ENCODE assay signal across 9 mouse cellular contexts in genomic region chr16:17889689-17890341, GRCm38 (mm10). TPM values are rescaled to one million over a fixed set of nuclear protein-coding genes. Genes with fewer than 3 reads are reported as not detected.
A peak's percentile ranks its signal among the peaks of the same experiment; 100 is the strongest.
DNase-seq lines count a peak whose midpoint lies in the region; ATAC-seq and TF ChIP-seq lines count a peak whose summit lies in the region.
"Had no signal": no experiment of that assay in that cellular context is flagged by ENCODE, and none has a peak within 500 bp of the region (broad histone marks: within the 10 kb centered on the region; RNA-seq: fewer than 3 reads in every experiment).

No protein-coding gene starts in this region.

- no peak for TF ChIP-seq POLR2A in olfactory bulb, adult 2 months (IDR thresholded peaks at IDR 0.05; ENCODE audit: insufficient read depth, low read depth, low read length)
- TF ChIP-seq POLR2A in thymus, adult 2 months (IDR thresholded peaks at IDR 0.05; ENCODE audit: control insufficient read depth, extremely low read depth, insufficient read depth, low read length, poor library complexity), result no peak

- no peak for TF ChIP-seq CTCF in olfactory bulb, adult 2 months (IDR thresholded peaks at IDR 0.05; ENCODE audit: insufficient read depth, low read depth, low read length)
- TF ChIP-seq CTCF in thymus, adult 2 months (IDR thresholded peaks at IDR 0.05; ENCODE audit: borderline replicate concordance, control insufficient read depth, extremely low read depth, insufficient read depth, low read length, poor library complexity), result no peak

- WGBS in lung, embryonic 15.5 days, result 81% methylated on average over 6 of the region's 6 CpGs
- WGBS in embryonic facial prominence, embryonic 15.5 days, result 81% methylated on average over 6 of the region's 6 CpGs
- 89% methylated on average over 6 of the region's 6 CpGs for WGBS in limb, embryonic 10.5 days
- 68% methylated on average over 6 of the region's 6 CpGs for WGBS in olfactory bulb, adult 2 months
- WGBS in thymus, adult 2 months, result 89% methylated on average over 6 of the region's 6 CpGs

- no peaks in the 10 kb centered on the region for H3K27me3 ChIP-seq in lung, embryonic 15.5 days
- H3K27me3 ChIP-seq in embryonic facial prominence, embryonic 15.5 days, result no peaks in the 10 kb centered on the region
- H3K27me3 ChIP-seq in limb, embryonic 10.5 days (ENCODE audit: low read depth, poor library complexity, severe bottlenecking), result no peaks in the 10 kb centered on the region
- no peaks in the 10 kb centered on the region for H3K27me3 ChIP-seq in thymus, adult 2 months (ENCODE audit: control insufficient read depth, insufficient read depth, low read length)

- H3K9me3 ChIP-seq in lung, embryonic 15.5 days, result no peaks in the 10 kb centered on the region
- H3K9me3 ChIP-seq in embryonic facial prominence, embryonic 15.5 days (replicated peaks), result no peaks in the 10 kb centered on the region
- no peaks in the 10 kb centered on the region for H3K9me3 ChIP-seq in limb, embryonic 10.5 days (replicated peaks)

- H3K4me2 ChIP-seq in lung, embryonic 15.5 days, result peak overlapping the region; percentile 75
- H3K4me2 ChIP-seq in embryonic facial prominence, embryonic 15.5 days (replicated peaks), result peak overlapping the region; percentile 72

- no peak for DNase-seq in lung, postnatal 10 days
- DNase-seq in limb, embryonic 10.5 days (ENCODE audit: low spot score), result no peak
- no peak for DNase-seq in thymus, adult 2 months
- no peak for DNase-seq in embryo, embryonic 9.5 days (ENCODE audit: extremely low spot score)
- DNase-seq in lung, postnatal 25 days (ENCODE audit: low spot score), result no peak

- H3K4me3 ChIP-seq in lung, embryonic 15.5 days, result peak overlapping the region; percentile 74
- peak overlapping the region; percentile 88 for H3K4me3 ChIP-seq in embryonic facial prominence, embryonic 15.5 days (replicated peaks)
- H3K4me3 ChIP-seq in limb, embryonic 10.5 days, result peak overlapping the region; percentile 95
- peak overlapping the region; percentile 93 for H3K4me3 ChIP-seq in olfactory bulb, adult 2 months (ENCODE audit: insufficient read depth, low read depth, low read length)
- no peak overlapping the region for H3K4me3 ChIP-seq in thymus, adult 2 months (ENCODE audit: control insufficient read depth, insufficient read depth, low read length)

- no peak overlapping the region for H3K27ac ChIP-seq in lung, embryonic 15.5 days
- no peak overlapping the region for H3K27ac ChIP-seq in embryonic facial prominence, embryonic 15.5 days (replicated peaks)
- peak overlapping the region; percentile 97; the same call in 1 of the 2 replicates for H3K27ac ChIP-seq in limb, embryonic 10.5 days
- no peak overlapping the region for H3K27ac ChIP-seq in olfactory bulb, adult 2 months (ENCODE audit: insufficient read depth, low read depth, low read length)
- H3K27ac ChIP-seq in thymus, adult 2 months (ENCODE audit: control insufficient read depth, insufficient read depth, low read length), result no peak overlapping the region

- no peak overlapping the region for H3K9ac ChIP-seq in lung, embryonic 15.5 days
- no peak overlapping the region for H3K9ac ChIP-seq in embryonic facial prominence, embryonic 15.5 days

- no peaks in the 10 kb centered on the region for H3K36me3 ChIP-seq in lung, embryonic 15.5 days
- no peaks in the 10 kb centered on the region for H3K36me3 ChIP-seq in embryonic facial prominence, embryonic 15.5 days
- peaks cover 20% of the 10 kb centered on the region for H3K36me3 ChIP-seq in limb, embryonic 10.5 days
- H3K36me3 ChIP-seq in thymus, adult 2 months (ENCODE audit: control insufficient read depth, insufficient read depth, low read length), result no peaks in the 10 kb centered on the region

- no peak for ATAC-seq in lung, embryonic 15.5 days (ENCODE audit: borderline replicate concordance, extremely low read depth, low FRiP score, low TSS enrichment)
- ATAC-seq in embryonic facial prominence, embryonic 15.5 days (ENCODE audit: insufficient number of reproducible peaks, low FRiP score, low TSS enrichment, low read depth), result no peak
- ATAC-seq: activated CD4-positive, CD25-positive, alpha-beta regulatory T cell, adult 4 months had no signal

- H3K4me1 ChIP-seq in lung, embryonic 15.5 days, result peaks cover 24% of the 10 kb centered on the region
- peaks cover 24% of the 10 kb centered on the region for H3K4me1 ChIP-seq in embryonic facial prominence, embryonic 15.5 days
- peaks cover 27% of the 10 kb centered on the region for H3K4me1 ChIP-seq in limb, embryonic 10.5 days
- peaks cover 14% of the 10 kb centered on the region for H3K4me1 ChIP-seq in olfactory bulb, adult 2 months (ENCODE audit: control insufficient read depth, insufficient read depth, low read length)
- H3K4me1 ChIP-seq in thymus, adult 2 months (replicated peaks; ENCODE audit: control insufficient read depth, insufficient read depth, low read length), result peaks cover 12% of the 10 kb centered on the region

RNA-seq across cellular contexts. Expression of gene Gm20518, which starts 1.7 kb away (rescaled TPM):
- 0.16 TPM in 1 of 2 replicates, not detected in the other for polyA plus RNA-seq in lung, embryonic 15.5 days (2015; fragmentation: Nextera tagmentation; extraction: Ambion mirVana)
- 0.22 and 0.29 TPM in 2 replicates for polyA plus RNA-seq in embryonic facial prominence, embryonic 15.5 days (2015; fragmentation: Nextera tagmentation; extraction: Ambion mirVana)
- 0.34 and 0.44 TPM in 2 replicates for polyA plus RNA-seq in limb, embryonic 10.5 days (2016; fragmentation: Nextera tagmentation; extraction: Ambion mirVana)
- not detected in 2 replicates for polyA plus RNA-seq in olfactory bulb, adult 2 months (2012; ENCODE audit: insufficient read depth, insufficient read length, low replicate concordance, missing spikeins)
- polyA plus RNA-seq in thymus, adult 2 months (2012; rRNA removed), result 4.1 and 4.9 TPM in 2 replicates

RNA-seq across cellular contexts. Expression of gene Tssk1, which starts 4.2 kb away (rescaled TPM):
- 0.05 TPM in 1 of 2 replicates, not detected in the other for polyA plus RNA-seq in lung, embryonic 15.5 days (2015; fragmentation: Nextera tagmentation; extraction: Ambion mirVana)
- polyA plus RNA-seq in embryonic facial prominence, embryonic 15.5 days (2015; fragmentation: Nextera tagmentation; extraction: Ambion mirVana), result not detected in 2 replicates
- 0.04 and 0.05 TPM in 2 replicates for polyA plus RNA-seq in limb, embryonic 10.5 days (2016; fragmentation: Nextera tagmentation; extraction: Ambion mirVana)
- not detected in 2 replicates for polyA plus RNA-seq in olfactory bulb, adult 2 months (2012; ENCODE audit: insufficient read depth, insufficient read length, low replicate concordance, missing spikeins)
- 0.06 and 0.12 TPM in 2 replicates for polyA plus RNA-seq in thymus, adult 2 months (2012; rRNA removed)
- polyA plus RNA-seq: activated CD4-positive, CD25-positive, alpha-beta regulatory T cell, adult 4 months had no signal

RNA-seq across cellular contexts. Expression of gene Dgcr2, which starts 8.5 kb away (rescaled TPM):
- 92.0 and 93.9 TPM in 2 replicates for polyA plus RNA-seq in lung, embryonic 15.5 days (2015; fragmentation: Nextera tagmentation; extraction: Ambion mirVana)
- polyA plus RNA-seq in embryonic facial prominence, embryonic 15.5 days (2015; fragmentation: Nextera tagmentation; extraction: Ambion mirVana), result 86.0 and 90.2 TPM in 2 replicates
- polyA plus RNA-seq in limb, embryonic 10.5 days (2016; fragmentation: Nextera tagmentation; extraction: Ambion mirVana), result 100 and 116 TPM in 2 replicates
- not detected in 2 replicates for polyA plus RNA-seq in olfactory bulb, adult 2 months (2012; ENCODE audit: insufficient read depth, insufficient read length, low replicate concordance, missing spikeins)
- polyA plus RNA-seq in thymus, adult 2 months (2012; rRNA removed), result 214 and 215 TPM in 2 replicates

RNA-seq across cellular contexts. Expression of gene Tssk2, which starts 8.6 kb away (rescaled TPM):
- not detected in 2 replicates for polyA plus RNA-seq in lung, embryonic 15.5 days (2015; fragmentation: Nextera tagmentation; extraction: Ambion mirVana)
- 0.12 TPM in 1 of 2 replicates, not detected in the other for polyA plus RNA-seq in embryonic facial prominence, embryonic 15.5 days (2015; fragmentation: Nextera tagmentation; extraction: Ambion mirVana)
- not detected in 2 replicates for polyA plus RNA-seq in limb, embryonic 10.5 days (2016; fragmentation: Nextera tagmentation; extraction: Ambion mirVana)
- polyA plus RNA-seq in olfactory bulb, adult 2 months (2012; ENCODE audit: insufficient read depth, insufficient read length, low replicate concordance, missing spikeins), result not detected in 2 replicates
- polyA plus RNA-seq in thymus, adult 2 months (2012; rRNA removed), result 0.35 TPM in 1 of 2 replicates, not detected in the other
- polyA plus RNA-seq: activated CD4-positive, CD25-positive, alpha-beta regulatory T cell, adult 4 months had no signal

RNA-seq across cellular contexts. Expression of gene Ess2, which starts 21.3 kb away (rescaled TPM):
- polyA plus RNA-seq in lung, embryonic 15.5 days (2015; fragmentation: Nextera tagmentation; extraction: Ambion mirVana), result 43.5 and 43.9 TPM in 2 replicates
- polyA plus RNA-seq in embryonic facial prominence, embryonic 15.5 days (2015; fragmentation: Nextera tagmentation; extraction: Ambion mirVana), result 35.0 and 40.8 TPM in 2 replicates
- polyA plus RNA-seq in limb, embryonic 10.5 days (2016; fragmentation: Nextera tagmentation; extraction: Ambion mirVana), result 56.0 and 63.4 TPM in 2 replicates
- polyA plus RNA-seq in olfactory bulb, adult 2 months (2012; ENCODE audit: insufficient read depth, insufficient read length, low replicate concordance, missing spikeins), result not detected in 2 replicates
- polyA plus RNA-seq in thymus, adult 2 months (2012; rRNA removed), result 45.5 and 48.9 TPM in 2 replicates

Comparison
In these comparisons a context has a peak if more than half of its experiments do, and no peak if none do; other contexts are left out.
1. RNA of gene Dgcr2, which starts 8.5 kb away (polyA plus RNA-seq): 214 to 215 TPM in thymus, adult 2 months, 100 to 116 TPM in limb, embryonic 10.5 days, 92.0 to 93.9 TPM in lung, embryonic 15.5 days and 86.0 to 90.2 TPM in embryonic facial prominence, embryonic 15.5 days; not detected in olfactory bulb, adult 2 months; every median in the first group is over 10 times any median in the second.